Mouse (Mus musculus) frontal cortex, adult 2 months (tissue): Measurements from ENCODE around the gene Selplg. TPM values are rescaled to one million over a fixed set of nuclear protein-coding genes. Genes with fewer than 3 reads are reported as not detected.
A peak's percentile ranks its signal among the peaks of the same experiment; 100 is the strongest.

Experiments used
- DNase-seq, 2 experiments: peaks; one replicate each; pipeline ENCODE4 v3.0.0; 2022; ENCODE audit warnings: low spot score in 1 of 2; ENCODE audit errors: extremely low spot score in 1 of 2
- polyA plus RNA-seq: library from polyadenylated mRNA; depleted of rRNA; stranded (reverse); fragments of >200 nt; gene quantifications from 2 replicates; pipeline ENCODE4 v1.2.3, GENCODE M21; 2012; rRNA removed

The Selplg gene
- polyA plus RNA-seq = 34.0 and 40.3 TPM in 2 replicates

- no peak for DNase-seq
Observed at GRCm38 (mm10) chr5:113832490-113832901, at the start of gene Selplg. Gene Selplg (minus strand): TSS chr5:113832644.

DNA sequence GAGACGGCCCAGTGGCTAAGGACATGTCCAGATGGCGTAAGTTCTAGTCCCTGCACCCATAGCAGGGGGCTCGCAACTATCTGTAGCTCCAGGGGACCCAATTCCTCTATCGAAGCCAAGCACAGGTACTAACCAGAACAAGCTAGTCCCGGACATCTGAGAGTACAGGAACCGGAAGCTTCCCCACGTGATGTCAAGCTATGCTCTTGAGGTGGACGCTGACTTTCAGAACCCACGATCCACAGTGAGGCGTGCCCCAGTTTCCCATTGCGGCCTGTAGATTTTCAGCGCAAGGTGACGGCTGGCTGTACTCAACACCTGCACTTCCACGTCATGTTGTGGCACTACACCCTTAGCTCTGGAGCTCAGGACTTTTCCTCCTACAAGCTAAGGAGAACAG is 48.7 kb upstream of the Selplg start:
- no peak for DNase-seq

GRCm38 (mm10) chr5:113878943-113879617 is 46.6 kb upstream of the Selplg start:
- no peak for DNase-seq

DNA sequence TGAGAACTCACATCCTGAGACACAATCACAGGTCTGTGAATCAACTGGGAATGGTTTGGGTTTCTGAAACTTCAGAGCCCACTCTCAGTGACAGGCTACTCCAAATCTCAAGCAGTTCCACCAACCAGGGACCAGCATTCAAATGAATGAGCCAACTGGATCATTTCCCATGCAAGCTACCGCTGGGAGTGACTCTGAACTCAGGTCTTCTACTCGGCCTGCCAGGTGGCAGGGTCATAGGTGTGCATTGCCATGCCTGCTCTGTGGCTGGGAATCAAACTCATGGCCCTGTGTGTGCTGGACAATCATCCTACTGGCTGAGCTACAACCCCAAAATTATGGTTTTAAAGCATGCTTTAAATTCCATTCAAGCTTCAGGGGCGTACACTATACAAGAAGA is 45.1 kb upstream of the Selplg start:
- DNase-seq = no peak

- DNase-seq = no peak
Observed at GRCm38 (mm10) chr5:113876176-113876575, 43.7 kb upstream of the Selplg start.

GRCm38 (mm10) chr5:113875625-113876024 is 43.2 kb upstream of the Selplg start:
- DNase-seq = no peak

DNA sequence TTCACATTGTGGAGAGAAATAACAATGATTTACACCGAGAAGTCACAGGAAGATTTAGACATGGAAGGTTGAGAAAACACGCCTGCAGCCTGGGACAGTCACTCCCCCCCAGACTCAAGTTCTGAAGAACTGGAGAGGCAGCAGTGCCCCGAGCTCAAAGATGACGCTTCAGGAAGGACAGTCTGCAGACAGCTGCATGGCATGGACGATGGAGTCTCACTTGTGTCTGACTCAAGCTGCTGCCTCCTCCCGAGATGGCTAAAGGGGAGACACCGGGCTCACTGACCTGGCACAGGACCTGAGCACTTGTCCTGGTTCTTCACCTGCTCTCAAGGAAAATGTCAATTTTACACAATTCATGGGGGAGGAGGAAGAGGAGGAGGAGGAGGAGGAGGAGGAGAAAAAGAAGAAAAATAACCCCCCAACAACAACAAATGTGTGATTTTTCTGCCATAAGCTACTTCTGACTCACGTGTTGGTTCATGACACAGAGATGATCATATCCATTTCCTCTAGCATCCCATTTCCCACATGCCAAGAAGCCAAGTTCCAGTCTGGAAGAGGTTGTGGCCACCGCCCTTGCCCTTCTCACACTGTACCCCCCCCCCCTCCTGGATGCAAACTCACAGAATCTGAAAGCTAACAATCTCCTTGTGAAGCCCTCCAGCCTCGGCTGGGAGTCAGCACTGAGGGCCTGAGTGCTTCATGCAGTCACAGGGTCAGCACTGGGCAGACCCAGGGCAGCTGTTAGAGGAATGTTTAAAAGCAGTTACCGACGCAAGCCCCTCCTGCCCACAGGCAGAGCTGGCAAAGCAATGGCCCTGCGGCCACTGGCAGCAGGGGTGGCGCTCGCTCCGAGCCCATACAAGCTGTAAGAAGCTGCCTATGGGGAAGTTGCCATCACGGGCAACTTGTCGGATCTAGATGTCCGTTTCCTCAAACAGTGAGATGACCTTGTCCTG is 41.9 kb upstream of the Selplg start:
- no peak for DNase-seq

DNA sequence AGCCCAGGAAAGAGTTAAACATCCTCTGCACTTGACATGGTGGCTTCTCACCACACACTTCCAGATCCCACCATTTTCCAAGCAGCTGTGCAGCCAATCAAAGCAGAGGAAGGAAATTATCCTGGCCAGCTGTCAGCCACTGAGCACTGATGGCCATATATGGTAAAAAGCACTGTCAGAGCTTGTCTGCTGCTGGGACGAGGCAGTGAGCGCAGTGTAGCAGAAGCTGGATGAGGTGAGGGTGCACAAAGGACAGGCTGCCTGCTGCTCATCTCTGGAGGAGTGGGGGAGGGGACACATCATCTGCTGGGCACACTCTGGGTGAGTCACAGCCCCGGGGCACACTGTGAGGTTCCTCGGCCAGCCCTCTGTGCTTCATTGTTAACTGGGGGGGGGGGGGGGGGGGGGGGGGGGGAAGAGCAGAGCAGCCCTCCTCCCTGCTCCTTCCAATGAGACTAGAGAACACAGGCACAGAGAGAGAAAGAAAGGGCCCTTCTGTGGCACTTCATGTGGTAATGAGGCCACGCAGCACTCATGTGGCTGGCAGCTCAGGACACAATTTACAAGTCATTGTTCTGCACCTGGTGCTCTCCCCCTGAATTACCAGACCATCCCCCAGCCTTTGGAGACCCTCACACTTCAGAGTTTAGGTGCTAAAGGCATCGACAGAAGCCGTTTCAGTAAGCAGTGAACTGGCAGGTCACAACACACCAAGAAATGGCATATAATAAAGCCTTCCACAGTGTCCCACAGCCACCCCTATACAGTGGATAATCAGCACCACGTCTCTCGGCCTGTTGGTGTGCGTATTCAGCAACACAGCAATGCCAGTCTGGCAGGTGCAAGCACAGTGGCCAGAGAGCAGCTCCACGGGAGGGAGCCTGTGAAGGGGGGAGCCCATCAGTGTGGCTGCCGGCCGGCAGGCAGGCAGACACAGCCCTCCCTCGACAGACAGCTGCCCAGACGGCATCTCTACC is 40.8 kb upstream of the Selplg start:
- peak; percentile 55 to 76 for DNase-seq

DNA sequence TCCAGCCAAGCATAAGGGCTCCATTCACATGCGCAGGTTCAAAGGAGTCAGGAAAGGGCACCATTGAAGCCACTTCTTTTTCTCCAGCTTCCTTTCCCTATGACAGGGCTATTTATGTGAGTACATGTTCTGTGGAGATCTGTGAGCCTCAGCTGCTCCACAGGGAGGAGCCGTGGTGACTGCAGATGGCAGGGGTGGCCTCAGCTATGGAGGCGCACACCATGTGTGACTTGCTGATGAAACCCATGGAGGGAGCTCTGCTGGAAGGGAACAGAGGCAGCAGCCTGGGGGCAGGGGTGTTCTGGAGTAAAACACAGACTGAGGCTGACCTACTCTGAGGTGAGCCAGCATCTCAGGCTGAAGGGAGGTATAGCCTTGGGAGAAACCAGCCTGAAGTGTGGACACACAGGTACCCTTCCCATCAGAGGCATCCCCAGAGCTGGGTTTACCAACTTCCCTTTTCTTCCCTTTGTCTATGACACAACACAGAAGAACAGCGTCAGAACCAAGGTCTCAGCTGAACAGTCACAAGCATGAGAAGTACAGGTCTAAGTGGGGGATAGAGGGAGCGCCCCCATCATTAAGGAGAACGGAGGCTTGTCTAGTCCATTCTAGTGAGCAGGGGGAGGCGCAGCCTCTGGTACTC is 39.6 kb upstream of the Selplg start:
- peak in 1 of 2 experiments; percentile 63 for DNase-seq

GRCm38 (mm10) chr5:113870393-113871040 is 38.1 kb upstream of the Selplg start:
- DNase-seq = no peak

- no peak for DNase-seq
Observed at GRCm38 (mm10) chr5:113869132-113869531, 36.7 kb upstream of the Selplg start.

- DNase-seq = no peak
Observed at GRCm38 (mm10) chr5:113864992-113865391, 32.5 kb upstream of the Selplg start.

GRCm38 (mm10) chr5:113863994-113864393 is 31.6 kb upstream of the Selplg start:
- no peak for DNase-seq

DNA sequence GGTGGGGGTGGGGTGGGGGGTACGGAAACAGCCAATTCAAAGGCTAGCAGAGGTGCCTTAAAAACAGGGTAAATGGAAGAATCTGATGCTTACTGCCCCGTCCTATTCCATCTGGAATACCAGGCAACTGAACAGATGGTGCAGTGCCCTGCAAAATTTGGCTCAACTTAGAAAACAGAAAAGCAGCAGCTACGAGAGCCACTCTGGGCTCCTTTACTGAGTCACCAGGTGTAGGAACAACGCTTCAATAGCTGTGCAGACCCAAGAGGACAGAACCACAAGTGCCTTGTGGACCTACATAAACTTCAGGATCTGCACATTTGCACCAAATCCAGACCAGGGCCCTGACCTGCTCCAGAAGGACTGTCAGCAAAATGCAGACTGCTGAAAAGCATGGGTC is 30.0 kb upstream of the Selplg start:
- DNase-seq = peak in 1 of 2 experiments; percentile 66

DNA sequence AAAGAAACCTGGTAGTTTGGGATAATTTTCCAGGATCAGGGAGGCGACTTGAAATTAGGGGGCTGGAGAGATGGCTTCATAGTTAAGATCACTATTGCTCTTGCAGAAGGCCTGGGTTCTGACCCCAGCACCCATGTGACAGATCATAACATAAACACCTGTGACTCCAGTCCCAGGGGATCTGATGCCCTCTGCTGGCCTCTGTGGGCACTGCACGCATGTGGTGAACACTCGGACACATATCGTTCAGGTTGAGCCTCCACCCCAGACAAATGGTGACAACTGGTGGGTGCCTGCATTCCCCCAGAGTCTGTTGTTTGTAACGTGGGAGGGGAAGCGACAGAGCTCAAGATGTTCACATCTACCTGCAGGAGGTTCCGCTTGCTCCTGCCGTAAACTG is 28.9 kb upstream of the Selplg start:
- DNase-seq = no peak

DNA sequence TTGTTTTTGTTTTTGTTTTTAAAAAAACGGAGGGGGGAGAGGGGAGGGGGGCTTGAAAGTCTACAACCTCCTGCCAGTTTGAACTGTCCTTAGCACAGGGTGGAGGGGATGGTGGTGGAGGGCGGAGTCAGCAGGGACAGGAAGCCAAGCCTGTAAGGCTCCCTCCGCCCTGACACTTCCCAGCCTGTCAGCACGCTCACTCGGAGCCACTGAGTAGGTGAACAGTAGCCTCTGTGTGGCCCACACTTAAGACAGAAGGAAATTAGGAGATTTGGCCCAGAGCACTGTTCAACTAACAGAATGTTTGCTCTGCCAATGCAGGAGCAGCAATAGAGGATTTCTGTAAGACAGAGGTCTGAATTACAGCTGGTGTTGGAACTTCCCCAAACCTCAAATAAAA is 26.5 kb upstream of the Selplg start:
- no peak for DNase-seq

DNA sequence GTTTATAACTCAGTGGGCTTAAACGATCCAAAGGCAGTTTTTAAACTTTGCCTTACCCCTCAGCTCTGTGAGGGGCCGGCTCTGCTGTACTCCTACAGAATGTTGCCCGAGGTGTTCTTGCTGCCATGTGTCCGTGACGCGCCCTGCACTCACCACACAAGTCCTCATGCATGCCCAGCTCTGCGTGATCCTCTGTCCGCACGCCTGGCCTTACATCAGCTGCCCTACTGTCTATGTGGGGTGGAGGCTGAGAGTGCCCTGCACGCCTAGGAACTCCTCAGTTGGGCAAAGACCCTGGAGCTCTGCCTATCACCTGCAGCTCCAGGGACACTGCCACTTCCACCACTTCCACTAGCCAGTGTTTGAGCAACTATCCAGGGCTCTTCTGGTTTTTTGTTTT is 26.1 kb upstream of the Selplg start:
- no peak for DNase-seq

- no peak for DNase-seq
Observed at GRCm38 (mm10) chr5:113857631-113858030, 25.2 kb upstream of the Selplg start.

GRCm38 (mm10) chr5:113856631-113857030 is 24.2 kb upstream of the Selplg start:
- no peak for DNase-seq

GRCm38 (mm10) chr5:113855696-113856095 is 23.3 kb upstream of the Selplg start:
- no peak for DNase-seq
